Mouse (Mus musculus): ENCODE results near the gene Lhfpl2. TPM values are rescaled to one million over a fixed set of nuclear protein-coding genes. Genes with fewer than 3 reads are reported as not detected.

The Lhfpl2 gene
- polyA plus RNA-seq, 1 experiment from 2014 or later = 16.8 TPM

- no peaks in the 10 kb centered on the region for H3K27me3 ChIP-seq (replicated peaks)
- no peaks in the 10 kb centered on the region for H3K36me3 ChIP-seq (replicated peaks)
- 59% methylated on average over 9 of the region's 9 CpGs for WGBS
- H3K9ac ChIP-seq = no peak overlapping the region
- no peaks in the 10 kb centered on the region for H3K4me1 ChIP-seq
- no peak overlapping the region for H3K4me3 ChIP-seq
- no peak overlapping the region for H3K4me2 ChIP-seq
- H3K27ac ChIP-seq = no peak overlapping the region
- H3K9me3 ChIP-seq = no peaks in the 10 kb centered on the region
- ATAC-seq (replicated peaks) = 0 out of 2 replicates have a peak, but pooled peaks have one; percentile 27
Observed at GRCm38 (mm10) chr13:94087061-94087460, 29.5 kb downstream of the Lhfpl2 start.

DNA sequence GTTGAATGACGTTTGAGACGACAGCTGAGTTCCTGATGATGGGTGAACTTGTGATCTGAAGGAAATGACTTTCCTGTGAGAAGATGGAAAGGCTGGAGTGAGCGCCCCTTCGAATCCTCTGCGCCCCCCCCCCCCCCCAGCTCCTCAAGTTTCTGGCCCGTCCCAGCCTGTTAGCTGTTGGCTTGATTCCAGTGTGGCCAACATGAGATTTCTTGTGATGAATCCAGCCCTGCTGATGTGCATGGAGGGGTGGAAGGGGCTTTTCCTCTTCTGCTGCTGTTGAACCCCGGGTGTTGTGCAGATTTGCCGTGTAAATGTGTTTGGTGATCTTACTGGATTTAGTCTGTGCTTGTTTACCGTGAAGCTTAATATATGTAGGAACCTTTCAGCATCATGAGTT lies 31.2 kb downstream of the Lhfpl2 start:
- Histone ChIP-seq H3K9me3 (no peaks in the 10 kb centered on the region), H3K9ac (no peak overlapping the region), H3K36me3 (replicated peaks) (no peaks in the 10 kb centered on the region), H3K27ac (no peak overlapping the region), H3K4me1 (no peaks in the 10 kb centered on the region), H3K4me3 (no peak overlapping the region), H3K27me3 (replicated peaks) (no peaks in the 10 kb centered on the region), H3K4me2 (no peak overlapping the region)
- ATAC-seq (replicated peaks) = no peak
- 90% methylated on average over 9 of the region's 9 CpGs for WGBS

DNA sequence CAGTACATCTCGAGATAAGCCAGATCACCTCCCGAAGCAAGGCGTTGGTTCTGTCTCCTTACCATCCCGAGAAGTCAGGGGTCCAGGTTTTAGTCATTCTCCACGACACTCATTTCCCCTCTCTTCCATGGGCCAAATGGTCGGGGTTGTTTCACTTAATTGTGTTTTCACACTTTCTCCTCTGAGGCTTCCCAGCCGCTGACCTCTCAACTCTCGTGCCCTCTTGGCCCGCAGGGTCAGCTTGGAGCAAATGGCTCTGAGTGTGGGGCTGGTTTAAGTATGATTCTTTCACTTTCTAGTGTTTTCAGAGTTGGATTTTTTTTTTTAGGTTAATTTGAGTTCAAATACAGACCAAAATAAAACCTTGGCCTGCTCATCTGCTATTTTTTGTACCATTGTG lies 31.7 kb downstream of the Lhfpl2 start:
- WGBS = 74% methylated on average over 9 of the region's 9 CpGs
- no peak overlapping the region for H3K27ac ChIP-seq

DNA sequence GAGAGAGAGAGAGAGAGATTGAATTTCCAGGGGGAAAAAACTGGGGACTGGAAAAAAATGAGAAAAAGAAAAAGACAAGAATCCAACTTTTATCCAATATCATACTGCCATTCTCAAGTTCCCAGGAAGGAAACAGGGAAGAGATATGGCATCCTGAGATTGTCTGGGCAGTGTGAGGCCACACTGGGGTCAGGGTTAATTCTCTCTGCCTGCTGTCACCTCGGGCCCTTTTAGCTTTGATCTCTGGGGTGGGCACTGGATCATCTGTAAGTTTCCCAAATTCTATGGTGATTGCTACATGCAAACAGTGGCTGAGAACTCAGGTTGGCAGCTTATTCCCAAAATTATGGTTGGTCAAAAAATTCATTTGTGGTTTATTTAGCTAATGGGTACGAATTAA lies 33.8 kb downstream of the Lhfpl2 start:
- no peak for ATAC-seq (replicated peaks)
- H3K4me1 ChIP-seq = no peaks in the 10 kb centered on the region
- H3K27ac ChIP-seq = no peak overlapping the region
- no peaks in the 10 kb centered on the region for H3K36me3 ChIP-seq (replicated peaks)
- no peak overlapping the region for H3K4me3 ChIP-seq
- WGBS = 46% methylated on average over 2 of the region's 2 CpGs
- H3K27me3 ChIP-seq (replicated peaks) = no peaks in the 10 kb centered on the region
- H3K9ac ChIP-seq = no peak overlapping the region
- no peak overlapping the region for H3K4me2 ChIP-seq
- H3K9me3 ChIP-seq = no peaks in the 10 kb centered on the region

More for the DNA sequence above, 31.7 kb downstream of the Lhfpl2 start:
- no peak for ATAC-seq (replicated peaks)
- Histone ChIP-seq H3K9me3 (no peaks in the 10 kb centered on the region), H3K4me2 (no peak overlapping the region), H3K4me1 (no peaks in the 10 kb centered on the region), H3K9ac (no peak overlapping the region), H3K27me3 (replicated peaks) (no peaks in the 10 kb centered on the region), H3K4me3 (no peak overlapping the region), H3K36me3 (replicated peaks) (no peaks in the 10 kb centered on the region)

DNA sequence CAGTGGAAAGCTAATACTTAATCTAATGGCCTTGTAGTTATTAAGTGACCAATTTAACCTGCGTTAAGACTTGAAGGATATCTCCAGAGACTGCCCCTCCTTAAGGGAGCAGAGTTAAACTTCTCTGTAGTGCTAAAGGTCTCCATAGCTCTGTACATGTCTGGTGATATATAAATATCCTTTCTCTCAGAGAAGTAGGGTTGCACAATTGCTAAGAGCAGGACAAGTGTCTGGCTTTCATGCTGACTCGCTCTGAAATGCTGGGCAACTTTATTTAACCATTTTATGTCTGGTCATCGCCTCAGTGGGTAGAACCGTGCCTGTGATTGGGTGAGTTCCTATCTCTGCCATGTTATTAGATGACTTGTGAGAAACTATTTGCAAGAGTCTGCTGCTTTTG lies 36.6 kb downstream of the Lhfpl2 start:
- Histone ChIP-seq H3K27me3 (replicated peaks) (no peaks in the 10 kb centered on the region), H3K36me3 (replicated peaks) (no peaks in the 10 kb centered on the region), H3K4me1 (no peaks in the 10 kb centered on the region), H3K27ac (no peak overlapping the region), H3K4me3 (no peak overlapping the region), H3K9ac (no peak overlapping the region), H3K4me2 (no peak overlapping the region), H3K9me3 (no peaks in the 10 kb centered on the region)
- WGBS = 88% methylated on average over 4 of the region's 4 CpGs
- no peak for ATAC-seq (replicated peaks)

DNA sequence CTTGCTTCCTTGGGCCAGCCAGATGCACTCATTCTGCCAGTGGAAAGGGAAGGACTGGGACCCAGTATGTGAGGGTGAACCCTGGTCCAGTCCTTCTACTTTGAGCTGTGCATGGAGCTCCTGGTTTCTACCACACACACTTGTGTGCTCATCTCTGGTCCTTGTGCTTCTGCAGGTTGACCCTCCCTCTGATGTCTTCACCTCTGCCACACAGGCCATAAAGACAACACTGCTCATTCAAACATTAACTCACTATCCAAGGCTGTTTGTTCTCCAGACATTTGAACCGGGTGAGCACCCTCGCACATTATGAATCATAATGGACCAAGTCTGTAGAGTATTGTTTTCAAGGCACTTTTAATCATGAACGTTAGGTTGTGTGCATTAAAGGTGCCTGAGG lies 37.0 kb downstream of the Lhfpl2 start:
- Histone ChIP-seq H3K27ac (no peak overlapping the region), H3K4me2 (no peak overlapping the region), H3K27me3 (replicated peaks) (no peaks in the 10 kb centered on the region), H3K4me3 (no peak overlapping the region), H3K4me1 (no peaks in the 10 kb centered on the region), H3K9me3 (no peaks in the 10 kb centered on the region), H3K9ac (no peak overlapping the region), H3K36me3 (replicated peaks) (no peaks in the 10 kb centered on the region)
- 80% methylated on average over 3 of the region's 3 CpGs for WGBS
- no peak for ATAC-seq (replicated peaks)

DNA sequence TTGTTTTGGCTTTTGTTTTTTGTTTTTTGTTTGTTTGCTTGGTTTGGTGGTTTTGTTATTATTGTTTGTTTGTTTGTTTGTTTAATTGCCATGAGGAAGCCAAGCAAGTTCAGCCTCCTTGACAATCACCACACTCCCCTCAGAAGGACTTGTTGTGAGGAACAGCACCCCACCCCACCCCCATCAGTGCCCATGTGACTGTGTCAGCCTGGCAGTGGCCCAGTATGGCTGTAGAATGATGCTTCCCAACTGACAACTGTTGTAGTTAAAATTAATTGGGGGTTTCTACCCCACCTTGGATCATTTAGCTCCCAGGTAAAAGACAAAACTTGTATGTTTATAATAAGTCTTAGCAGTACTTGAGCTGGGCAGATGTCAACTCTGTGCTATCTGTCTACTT lies 37.6 kb downstream of the Lhfpl2 start:
- ATAC-seq (replicated peaks) = no peak
- Histone ChIP-seq H3K4me1 (no peaks in the 10 kb centered on the region; the same call in 1 of the 2 replicates), H3K9ac (no peak overlapping the region), H3K4me3 (no peak overlapping the region), H3K9me3 (no peaks in the 10 kb centered on the region), H3K27me3 (replicated peaks) (no peaks in the 10 kb centered on the region), H3K27ac (no peak overlapping the region), H3K4me2 (no peak overlapping the region), H3K36me3 (replicated peaks) (no peaks in the 10 kb centered on the region)

- Histone ChIP-seq H3K27ac (no peak overlapping the region), H3K27me3 (replicated peaks) (no peaks in the 10 kb centered on the region), H3K36me3 (replicated peaks) (no peaks in the 10 kb centered on the region), H3K4me2 (no peak overlapping the region), H3K4me3 (no peak overlapping the region), H3K9ac (no peak overlapping the region), H3K9me3 (no peaks in the 10 kb centered on the region), H3K4me1 (no peaks in the 10 kb centered on the region; the same call in 1 of the 2 replicates)
- WGBS = 84% methylated on average over 2 of the region's 2 CpGs
- ATAC-seq (replicated peaks) = no peak
Observed at GRCm38 (mm10) chr13:94097667-94098066, 40.1 kb downstream of the Lhfpl2 start.

GRCm38 (mm10) chr13:94098369-94099084 lies 40.9 kb downstream of the Lhfpl2 start:
- Histone ChIP-seq H3K4me1 (no peaks in the 10 kb centered on the region; the same call in 1 of the 2 replicates), H3K36me3 (replicated peaks) (no peaks in the 10 kb centered on the region), H3K4me3 (no peak overlapping the region), H3K9me3 (no peaks in the 10 kb centered on the region), H3K4me2 (no peak overlapping the region), H3K27me3 (replicated peaks) (no peaks in the 10 kb centered on the region), H3K27ac (no peak overlapping the region), H3K9ac (no peak overlapping the region)
- WGBS = 68% methylated on average over 16 of the region's 16 CpGs
- no peak for ATAC-seq (replicated peaks)

GRCm38 (mm10) chr13:94099087-94099486 lies 41.5 kb downstream of the Lhfpl2 start:
- Histone ChIP-seq H3K27me3 (replicated peaks) (no peaks in the 10 kb centered on the region), H3K9ac (no peak overlapping the region), H3K36me3 (replicated peaks) (no peaks in the 10 kb centered on the region), H3K4me2 (no peak overlapping the region), H3K27ac (no peak overlapping the region), H3K4me3 (no peak overlapping the region), H3K9me3 (no peaks in the 10 kb centered on the region), H3K4me1 (no peaks in the 10 kb centered on the region; the same call in 1 of the 2 replicates)
- ATAC-seq (replicated peaks) = no peak
- WGBS = 92% methylated on average over 10 of the region's 10 CpGs

DNA sequence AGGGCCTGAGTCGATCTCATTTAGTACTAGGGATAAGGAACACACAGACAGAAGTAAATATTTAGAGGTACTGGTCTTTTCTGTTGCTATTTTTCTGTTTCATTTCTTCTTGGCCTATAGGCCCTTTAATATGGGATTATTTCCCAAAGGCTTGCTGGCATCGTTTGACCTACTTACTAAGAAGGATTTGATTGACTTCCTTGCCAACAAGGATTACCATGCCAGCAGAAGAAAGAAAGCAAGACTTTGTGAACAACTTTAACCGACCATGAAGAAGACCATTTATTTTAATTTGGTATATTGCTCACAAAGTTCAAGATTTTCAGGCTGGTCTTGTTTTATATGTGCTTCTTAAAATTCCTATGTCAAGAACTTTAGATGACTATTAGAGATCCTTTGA lies 42.8 kb downstream of the Lhfpl2 start:
- ATAC-seq (replicated peaks) = no peak
- H3K4me3 ChIP-seq = no peak overlapping the region
- no peak overlapping the region for H3K27ac ChIP-seq
- H3K4me2 ChIP-seq = no peak overlapping the region
- H3K9ac ChIP-seq = no peak overlapping the region
- no peaks in the 10 kb centered on the region; the same call in 1 of the 2 replicates for H3K4me1 ChIP-seq
- no peaks in the 10 kb centered on the region for H3K36me3 ChIP-seq (replicated peaks)
- WGBS = 62% methylated on average over 3 of the region's 3 CpGs
- H3K27me3 ChIP-seq (replicated peaks) = no peaks in the 10 kb centered on the region
- no peaks in the 10 kb centered on the region for H3K9me3 ChIP-seq

DNA sequence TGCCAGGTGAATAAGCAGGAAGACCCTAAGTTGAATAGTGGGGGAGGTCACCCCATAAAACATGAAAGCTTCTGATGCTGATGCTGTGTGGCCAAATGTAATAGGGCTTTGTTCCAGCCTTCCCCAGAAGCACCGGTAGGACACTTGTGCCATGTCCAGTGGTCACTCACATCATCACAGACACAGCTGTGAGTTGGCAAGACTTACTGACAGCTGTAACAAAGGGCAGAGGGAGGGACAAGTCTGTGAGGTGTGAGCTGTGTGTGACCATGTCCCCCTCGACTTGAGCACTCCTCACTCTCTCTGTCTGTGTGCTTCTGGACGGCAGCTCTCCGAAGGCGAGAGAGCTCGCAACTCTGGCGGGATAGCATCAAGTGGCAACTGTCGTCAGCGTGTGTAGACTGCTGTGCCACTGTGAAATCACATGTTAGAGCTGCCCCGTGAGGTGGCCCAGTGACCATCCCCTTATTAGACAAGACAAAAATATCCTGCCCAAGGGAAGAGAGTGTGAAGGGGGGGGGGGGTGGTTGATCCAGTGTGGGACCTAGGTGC lies 43.5 kb downstream of the Lhfpl2 start:
- WGBS = 82% methylated on average over 10 of the region's 10 CpGs
- ATAC-seq (replicated peaks) = no peak

GRCm38 (mm10) chr13:94104866-94105475 lies 47.4 kb downstream of the Lhfpl2 start:
- H3K4me2 ChIP-seq = no peak overlapping the region
- no peak overlapping the region for H3K27ac ChIP-seq
- no peaks in the 10 kb centered on the region for H3K36me3 ChIP-seq (replicated peaks)
- no peak overlapping the region for H3K9ac ChIP-seq
- H3K4me1 ChIP-seq = no peaks in the 10 kb centered on the region; the same call in 1 of the 2 replicates
- WGBS = 81% methylated on average over 8 of the region's 8 CpGs
- H3K4me3 ChIP-seq = no peak overlapping the region
- H3K9me3 ChIP-seq = no peaks in the 10 kb centered on the region
- no peak for ATAC-seq (replicated peaks)
- H3K27me3 ChIP-seq (replicated peaks) = no peaks in the 10 kb centered on the region

More for the DNA sequence above, 43.5 kb downstream of the Lhfpl2 start:
- Histone ChIP-seq H3K36me3 (replicated peaks) (no peaks in the 10 kb centered on the region), H3K27ac (no peak overlapping the region), H3K4me2 (no peak overlapping the region), H3K27me3 (replicated peaks) (no peaks in the 10 kb centered on the region), H3K9ac (no peak overlapping the region), H3K9me3 (no peaks in the 10 kb centered on the region), H3K4me3 (no peak overlapping the region), H3K4me1 (no peaks in the 10 kb centered on the region; the same call in 1 of the 2 replicates)
